Mouse (Mus musculus) hindbrain, embryonic 10.5 days (tissue): ENCODE data around the gene Gm43518. TPM values are rescaled to one million over a fixed set of nuclear protein-coding genes. Genes with fewer than 3 reads are reported as not detected.

Source experiments
- DNase-seq: peaks from one replicate; pipeline ENCODE4 v3.0.0-alpha.2; 2017; ENCODE audit warnings: low spot score
- H3K27ac ChIP-seq: fragments of 300-500 bp; sonication (generic); 2 replicates; pipeline ENCODE4 v1.5.1; 2016; ENCODE audit warnings: mild to moderate bottlenecking, moderate library complexity
- H3K27me3 ChIP-seq: fragments of 300-500 bp; sonication (generic); 2 replicates; pipeline ENCODE4 v1.6.1; 2016; ENCODE audit warnings: mild to moderate bottlenecking; ENCODE audit not compliant: poor library complexity, insufficient read depth, severe bottlenecking
- H3K36me3 ChIP-seq: fragments of 300-500 bp; sonication (generic); 2 replicates; pipeline ENCODE4 v1.6.1; 2016; ENCODE audit warnings: mild to moderate bottlenecking, moderate library complexity
- H3K4me1 ChIP-seq: fragments of 300-500 bp; sonication (generic); replicated peaks from 2 replicates; pipeline ENCODE4 v1.6.1; 2016; ENCODE audit warnings: mild to moderate bottlenecking
- H3K4me3 ChIP-seq: fragments of 300-500 bp; sonication (generic); 2 replicates; pipeline ENCODE4 v1.5.1; 2016; ENCODE audit warnings: mild to moderate bottlenecking, moderate library complexity
- H3K9me3 ChIP-seq: fragments of 300-500 bp; sonication (generic); 2 replicates; pipeline ENCODE4 v1.6.1; 2016; ENCODE audit warnings: mild to moderate bottlenecking, moderate library complexity
- whole genome bisulfite sequencing: fragments of 180-500 bp; shearing (Covaris S2); methylation state at CpG from one replicate; pipeline ENCODE4 v1.1.7; 2016; 5-methylcytosine and 5-hydroxymethylcytosine counted together
- polyA plus RNA-seq: library from polyadenylated mRNA; unstranded; fragments of >200 nt; fragmentation: Nextera tagmentation; extraction: Ambion mirVana; gene quantifications from 2 replicates; pipeline ENCODE4 v1.2.1, GENCODE M21; 2016

The Gm43518 gene
- polyA plus RNA-seq, 1 experiment from 2014 or later, result 1.9 TPM

- no peaks in the 10 kb centered on the region for H3K9me3 ChIP-seq
- peaks cover 33% of the 10 kb centered on the region for H3K36me3 ChIP-seq
- H3K27me3 ChIP-seq, result no peaks in the 10 kb centered on the region
- peak overlapping the region; percentile 89 for H3K4me3 ChIP-seq
- no peak for DNase-seq
- peak overlapping the region; percentile 97; the same call in 1 of the 2 replicates for H3K27ac ChIP-seq
- WGBS, result 76% methylated on average over 17 of the region's 17 CpGs
- H3K4me1 ChIP-seq, result peaks cover 29% of the 10 kb centered on the region
Observed at GRCm38 (mm10) chr5:123906146-123906975, 20.9 kb upstream of the Gm43518 start.

DNA sequence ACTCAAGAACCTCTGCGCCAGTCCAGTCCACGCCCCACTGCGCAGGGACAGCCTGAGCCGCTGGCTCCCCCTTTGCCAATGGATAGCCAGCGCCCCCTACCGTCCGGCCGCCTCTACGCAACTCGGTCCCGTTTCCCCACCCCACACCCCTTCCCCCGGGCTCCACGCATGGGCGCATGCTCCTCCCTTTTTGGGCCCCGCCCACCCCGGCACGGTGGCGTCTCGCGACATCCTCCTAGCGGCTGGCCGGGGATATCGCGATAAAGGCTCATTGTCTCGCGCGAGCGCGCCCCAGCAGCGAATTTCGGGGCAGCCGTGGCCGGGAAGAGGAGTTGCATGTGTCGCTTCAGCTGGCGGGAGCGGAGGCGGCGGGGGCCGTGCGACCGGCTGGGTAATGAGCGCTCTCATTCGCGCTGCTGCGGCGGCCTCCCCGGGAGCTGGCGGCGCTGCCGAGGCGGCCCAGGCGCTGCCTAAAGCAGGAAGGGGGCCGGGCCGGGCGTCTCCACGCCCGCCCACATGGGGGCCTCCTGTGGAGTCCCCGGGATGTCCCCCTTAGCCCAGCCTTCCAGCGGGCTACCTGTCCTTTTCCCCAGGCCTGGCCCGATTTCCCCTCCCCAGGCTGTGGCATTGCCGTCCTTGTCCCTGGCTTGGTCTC, 20.1 kb upstream of the Gm43518 start, which contains the start of gene Denr:
Gene Denr (plus strand): TSS at position 200 of the 655 bp plus-strand sequence.
- WGBS, result under 1% methylated on average over 61 of the region's 61 CpGs
- Histone ChIP-seq H3K4me3 (peak within 1 kb of the TSS; percentile 89), H3K36me3 (peaks cover 40% of the 10 kb centered on the region), H3K27ac (peak within 1 kb of the TSS; percentile 97), H3K27me3 (no peaks in the 10 kb centered on the region), H3K9me3 (no peaks in the 10 kb centered on the region), H3K4me1 (peaks cover 29% of the 10 kb centered on the region)
- peak; percentile 100 for DNase-seq

GRCm38 (mm10) chr5:123907631-123907977, 19.6 kb upstream of the Gm43518 start:
- peak overlapping the region; percentile 89 for H3K4me3 ChIP-seq
- DNase-seq, result no peak
- 6% methylated on average over 10 of the region's 10 CpGs for WGBS
- H3K36me3 ChIP-seq, result peaks cover 45% of the 10 kb centered on the region
- peaks cover 29% of the 10 kb centered on the region for H3K4me1 ChIP-seq
- H3K9me3 ChIP-seq, result no peaks in the 10 kb centered on the region
- H3K27me3 ChIP-seq, result no peaks in the 10 kb centered on the region
- peak overlapping the region; percentile 97 for H3K27ac ChIP-seq

DNA sequence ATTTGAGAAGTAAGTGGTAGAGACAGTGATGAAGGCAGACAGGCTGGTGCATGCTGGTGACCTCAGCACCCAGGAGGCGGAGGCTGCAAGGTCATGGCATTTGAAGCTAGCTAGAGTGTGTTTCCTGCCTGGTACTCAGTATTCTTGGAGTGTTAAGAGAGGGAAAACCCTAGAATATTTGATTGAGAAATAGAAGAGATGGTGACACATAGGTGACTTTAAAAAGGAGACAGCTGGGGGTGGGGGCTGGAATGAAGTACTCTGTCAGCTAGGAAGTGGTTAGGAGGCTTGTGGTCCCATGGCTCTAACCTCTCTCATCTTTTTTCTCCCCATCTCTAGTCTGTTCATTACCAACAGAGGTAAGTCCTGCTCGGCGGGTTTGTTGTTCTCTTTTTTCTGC, 12.4 kb upstream of the Gm43518 start:
- no peak overlapping the region for H3K27ac ChIP-seq
- H3K4me3 ChIP-seq, result no peak overlapping the region
- H3K27me3 ChIP-seq, result no peaks in the 10 kb centered on the region
- WGBS, result 93% methylated on average over 3 of the region's 3 CpGs
- no peak for DNase-seq
- no peaks in the 10 kb centered on the region for H3K4me1 ChIP-seq
- H3K36me3 ChIP-seq, result peaks cover 98% of the 10 kb centered on the region
- no peaks in the 10 kb centered on the region for H3K9me3 ChIP-seq

DNA sequence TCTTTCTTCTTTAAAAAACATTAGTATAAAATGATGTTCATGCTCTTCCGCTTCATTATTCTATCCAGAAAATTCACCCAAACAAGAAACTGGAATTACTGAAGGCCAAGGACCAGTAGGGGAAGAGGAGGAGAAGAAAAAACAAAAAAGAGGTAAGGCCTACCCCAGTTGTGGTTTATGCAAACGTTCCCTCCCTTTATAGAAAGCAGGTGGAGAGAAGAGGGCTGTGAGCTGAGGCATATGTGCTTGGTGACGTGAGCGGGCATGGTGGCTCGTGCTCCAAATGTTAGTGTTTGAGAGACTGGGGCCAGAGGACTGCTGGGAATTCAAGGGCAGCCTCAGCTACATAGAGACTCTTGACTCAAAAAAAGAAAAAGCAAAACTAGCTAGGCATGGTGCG, 5.1 kb upstream of the Gm43518 start:
- Histone ChIP-seq H3K36me3 (peaks cover 98% of the 10 kb centered on the region), H3K27me3 (no peaks in the 10 kb centered on the region), H3K4me3 (no peak overlapping the region), H3K9me3 (no peaks in the 10 kb centered on the region), H3K4me1 (no peaks in the 10 kb centered on the region), H3K27ac (no peak overlapping the region)
- no peak for DNase-seq
- WGBS, result 91% methylated on average over 6 of the region's 6 CpGs

DNA sequence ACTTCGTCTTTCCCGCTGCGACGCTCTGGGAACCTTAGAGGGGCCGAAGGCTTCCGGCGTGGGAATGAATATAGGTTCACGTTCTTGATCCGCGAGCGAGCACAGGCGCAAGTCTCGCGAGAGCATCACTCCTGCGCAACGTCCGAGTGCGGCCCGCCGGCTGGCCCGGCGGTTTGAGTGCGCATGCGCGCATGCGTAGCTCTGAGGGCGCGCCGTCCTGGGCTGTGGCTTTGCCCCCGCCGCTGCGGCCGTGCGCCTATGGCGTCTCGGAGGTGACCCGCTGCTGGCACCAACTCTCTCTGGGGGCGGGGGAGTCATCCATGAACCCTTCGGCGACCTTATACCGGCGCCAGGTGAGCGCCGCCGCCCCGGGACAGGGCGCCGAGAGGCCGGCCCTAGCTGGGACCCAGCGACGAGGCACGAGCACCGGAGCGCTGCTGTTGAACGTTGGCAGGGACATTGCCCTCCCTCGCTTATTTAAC, 3.3 kb downstream of the Gm43518 start, which contains the start of gene Ccdc62:
Gene Ccdc62 (plus strand): TSS at position 172 of the 482 bp plus-strand sequence.
- DNase-seq, result peak; percentile 95

DNA sequence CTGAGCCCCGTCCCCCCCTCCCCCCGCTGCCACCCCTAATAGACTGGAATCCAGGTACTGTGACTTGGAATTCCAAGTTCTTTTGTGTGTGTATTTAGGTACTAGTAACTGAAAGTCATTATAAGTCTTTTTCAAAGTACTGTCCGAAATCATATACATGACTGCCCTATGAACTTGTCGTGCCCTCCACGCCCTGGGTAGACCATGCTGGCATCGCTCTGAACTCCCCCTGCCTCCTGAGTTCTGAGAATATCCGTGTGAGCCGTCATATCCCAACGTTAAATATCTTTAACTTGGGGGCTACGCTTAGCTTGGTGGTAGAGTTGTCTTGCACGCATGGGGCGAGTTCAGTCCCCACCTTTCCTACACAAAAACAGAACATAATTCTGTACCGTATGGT, 3.9 kb downstream of the Gm43518 start:
- Histone ChIP-seq H3K27me3 (0 out of 2 replicates have a peak, but pooled peaks cover 2% of the 10 kb centered on the region), H3K4me1 (peaks cover 16% of the 10 kb centered on the region; the same call in 1 of the 2 replicates), H3K4me3 (peak overlapping the region; percentile 83), H3K36me3 (peaks cover 38% of the 10 kb centered on the region), H3K9me3 (no peaks in the 10 kb centered on the region), H3K27ac (peak overlapping the region; percentile 98)
- DNase-seq, result no peak
- WGBS, result 56% methylated on average over 13 of the region's 13 CpGs

More for the DNA sequence above, 3.3 kb downstream of the Gm43518 start, which contains the start of gene Ccdc62:
- under 1% methylated on average over 56 of the region's 56 CpGs for WGBS
- Histone ChIP-seq H3K4me1 (peaks cover 16% of the 10 kb centered on the region; the same call in 1 of the 2 replicates), H3K27me3 (0 out of 2 replicates have a peak, but pooled peaks cover 2% of the 10 kb centered on the region), H3K36me3 (peaks cover 44% of the 10 kb centered on the region), H3K9me3 (no peaks in the 10 kb centered on the region), H3K4me3 (peak within 1 kb of the TSS; percentile 83), H3K27ac (peak within 1 kb of the TSS; percentile 98)

GRCm38 (mm10) chr5:123932927-123933326, 5.7 kb downstream of the Gm43518 start:
- DNase-seq, result no peak
- H3K4me3 ChIP-seq, result no peak overlapping the region
- H3K27ac ChIP-seq, result no peak overlapping the region
- 0 out of 2 replicates have a peak, but pooled peaks cover 2% of the 10 kb centered on the region for H3K27me3 ChIP-seq
- H3K36me3 ChIP-seq, result peaks cover 20% of the 10 kb centered on the region
- no peaks in the 10 kb centered on the region for H3K9me3 ChIP-seq
- H3K4me1 ChIP-seq, result peaks cover 16% of the 10 kb centered on the region; the same call in 1 of the 2 replicates

- WGBS, result 91% methylated on average over 12 of the region's 12 CpGs
Observed at GRCm38 (mm10) chr5:123933556-123933955, 6.3 kb downstream of the Gm43518 start.

DNA sequence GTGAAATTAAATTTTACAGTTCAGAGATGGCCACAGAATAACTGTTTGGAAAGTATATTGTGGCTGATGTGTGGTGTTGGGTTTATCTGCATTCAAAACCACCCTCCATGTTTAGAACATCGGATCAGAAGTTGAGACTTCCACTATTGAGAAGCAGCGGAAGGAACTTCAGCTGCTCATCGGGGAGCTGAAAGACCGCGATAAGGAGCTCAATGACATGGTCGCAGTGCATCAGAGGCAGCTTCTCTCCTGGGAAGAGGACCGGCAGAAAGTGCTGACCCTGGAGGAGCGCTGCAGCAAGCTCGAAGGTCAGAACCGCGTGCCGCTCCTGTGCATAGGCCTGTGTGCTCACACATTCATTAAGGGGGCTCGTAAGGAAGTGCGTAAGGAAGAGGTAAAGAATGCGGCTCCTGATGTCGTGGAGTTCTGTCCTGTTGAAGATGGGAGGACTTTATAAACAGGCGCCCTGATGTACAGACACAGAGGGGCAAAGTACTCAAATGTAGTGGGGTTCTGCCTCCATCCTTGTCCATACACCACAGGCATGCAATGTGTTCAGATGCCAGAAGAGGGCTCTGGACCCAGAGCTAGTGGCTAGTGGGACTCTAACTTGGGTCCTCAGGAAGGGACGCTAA, 6.9 kb downstream of the Gm43518 start:
- WGBS, result 41% methylated on average over 18 of the region's 18 CpGs
- Histone ChIP-seq H3K4me3 (0 out of 2 replicates have a peak overlapping the region, but pooled peaks have one; percentile 13), H3K9me3 (no peaks in the 10 kb centered on the region), H3K27ac (no peak overlapping the region), H3K36me3 (peaks cover 9% of the 10 kb centered on the region; the same call in 1 of the 2 replicates), H3K27me3 (0 out of 2 replicates have a peak, but pooled peaks cover 2% of the 10 kb centered on the region), H3K4me1 (peaks cover 16% of the 10 kb centered on the region; the same call in 1 of the 2 replicates)
- peak; percentile 59 for DNase-seq

More at GRCm38 (mm10) chr5:123933556-123933955, 6.3 kb downstream of the Gm43518 start:
- Histone ChIP-seq H3K4me1 (peaks cover 16% of the 10 kb centered on the region; the same call in 1 of the 2 replicates), H3K36me3 (peaks cover 14% of the 10 kb centered on the region), H3K9me3 (no peaks in the 10 kb centered on the region), H3K4me3 (no peak overlapping the region), H3K27me3 (0 out of 2 replicates have a peak, but pooled peaks cover 2% of the 10 kb centered on the region), H3K27ac (no peak overlapping the region)
- DNase-seq, result no peak

DNA sequence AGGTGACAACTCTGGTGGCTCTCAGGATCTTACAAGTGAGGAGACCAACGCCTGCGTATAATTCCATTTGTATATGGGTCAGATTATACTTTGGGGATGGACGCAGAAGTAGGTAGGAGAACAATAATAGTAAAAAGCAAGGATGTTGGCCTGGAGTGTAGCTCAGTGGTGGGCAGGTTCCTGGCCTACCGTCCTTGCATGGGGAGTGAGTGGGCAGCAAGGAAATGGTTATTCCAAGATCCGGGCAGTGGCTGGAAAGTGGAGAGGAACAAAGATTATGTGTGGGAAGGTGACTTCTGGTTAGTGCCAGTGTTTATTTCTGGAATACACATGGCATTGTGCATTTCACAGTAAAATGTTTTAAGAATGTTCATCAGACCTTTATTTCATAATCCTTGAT, 8.7 kb downstream of the Gm43518 start:
- no peaks in the 10 kb centered on the region for H3K36me3 ChIP-seq
- no peak overlapping the region for H3K4me3 ChIP-seq
- no peaks in the 10 kb centered on the region for H3K9me3 ChIP-seq
- DNase-seq, result no peak
- H3K27ac ChIP-seq, result no peak overlapping the region
- H3K4me1 ChIP-seq, result peaks cover 14% of the 10 kb centered on the region; the same call in 1 of the 2 replicates
- H3K27me3 ChIP-seq, result 0 out of 2 replicates have a peak, but pooled peaks cover 2% of the 10 kb centered on the region
- 92% methylated on average over 5 of the region's 5 CpGs for WGBS

GRCm38 (mm10) chr5:123938479-123938878, 11.3 kb downstream of the Gm43518 start:
- Histone ChIP-seq H3K4me3 (no peak overlapping the region), H3K9me3 (no peaks in the 10 kb centered on the region), H3K27ac (no peak overlapping the region), H3K4me1 (peaks cover 6% of the 10 kb centered on the region; the same call in 1 of the 2 replicates), H3K27me3 (0 out of 2 replicates have a peak, but pooled peaks cover 2% of the 10 kb centered on the region), H3K36me3 (no peaks in the 10 kb centered on the region)
- no peak for DNase-seq
- 91% methylated on average over 5 of the region's 5 CpGs for WGBS
